Mouse (Mus musculus) yolk sac, embryonic 10.5 days (tissue): Measurements from ENCODE around the gene Kif5c.

Experiments
- DNase-seq: peaks from one replicate; pipeline ENCODE4 v3.0.0-alpha.2; 2017; ENCODE audit warnings: low spot score

The Kif5c gene

GRCm38 (mm10) chr2:49788643-49789042, 169.5 kb downstream of the Kif5c start:
- no peak for DNase-seq

GRCm38 (mm10) chr2:49789078-49789477, 170.0 kb downstream of the Kif5c start:
- no peak for DNase-seq

DNA sequence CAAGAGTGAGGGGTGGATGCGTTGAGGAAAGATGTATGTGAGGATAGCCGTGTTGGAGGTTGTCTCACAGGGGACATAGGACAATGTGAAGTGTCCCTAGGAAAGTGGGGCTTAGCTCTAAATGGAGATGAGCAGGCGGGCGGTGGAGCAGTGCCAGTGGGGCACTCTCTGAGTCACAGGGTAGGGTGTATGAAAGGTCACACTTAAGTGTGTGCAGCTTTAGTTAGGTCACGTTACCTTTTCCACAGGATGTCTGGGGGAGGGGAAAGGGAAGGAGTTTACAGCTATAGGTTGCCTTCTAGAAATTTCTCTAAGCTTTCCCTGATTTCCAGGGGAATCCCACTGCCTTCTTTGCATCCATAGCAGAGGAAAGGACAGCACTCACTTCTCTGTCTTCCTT, 170.4 kb downstream of the Kif5c start:
- DNase-seq, result no peak

GRCm38 (mm10) chr2:49797444-49798143, 178.5 kb downstream of the Kif5c start:
- no peak for DNase-seq

GRCm38 (mm10) chr2:49804448-49804847, 185.3 kb downstream of the Kif5c start:
- no peak for DNase-seq

GRCm38 (mm10) chr2:49805736-49806371, 186.8 kb downstream of the Kif5c start:
- DNase-seq, result no peak

- no peak for DNase-seq
Observed at GRCm38 (mm10) chr2:49809496-49809895, 190.4 kb downstream of the Kif5c start.

- DNase-seq, result no peak
Observed at GRCm38 (mm10) chr2:49811420-49811819, 192.3 kb downstream of the Kif5c start.

GRCm38 (mm10) chr2:49811871-49812363, 192.8 kb downstream of the Kif5c start:
- DNase-seq, result no peak

GRCm38 (mm10) chr2:49813151-49813550, 194.1 kb downstream of the Kif5c start:
- DNase-seq, result no peak

DNA sequence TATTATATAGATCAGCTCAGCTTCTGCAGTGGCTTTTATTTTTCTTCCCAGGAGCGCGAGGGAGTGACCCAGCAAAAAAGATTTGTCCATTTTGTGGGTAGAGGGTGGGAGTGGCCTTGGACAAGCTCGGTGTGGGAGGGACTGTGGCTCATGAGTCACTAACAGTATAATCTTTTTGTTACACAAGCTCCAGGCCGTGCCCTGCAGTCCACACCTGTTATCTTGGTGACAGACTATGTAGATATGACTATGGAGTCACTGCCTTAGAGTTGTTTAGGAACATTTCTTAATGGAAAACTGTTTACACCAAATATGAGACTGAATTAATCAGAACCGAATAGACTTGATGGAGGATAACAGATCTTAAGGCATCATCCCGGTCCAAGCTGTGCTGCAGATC, 194.9 kb downstream of the Kif5c start:
- DNase-seq, result no peak

- DNase-seq, result no peak
Observed at GRCm38 (mm10) chr2:49815696-49816320, 196.7 kb downstream of the Kif5c start.

GRCm38 (mm10) chr2:49816549-49816948, 197.5 kb downstream of the Kif5c start:
- DNase-seq, result no peak

- no peak for DNase-seq
Observed at GRCm38 (mm10) chr2:49817151-49817550, 198.1 kb downstream of the Kif5c start.

GRCm38 (mm10) chr2:49818126-49818525, 199.0 kb downstream of the Kif5c start:
- no peak for DNase-seq

DNA sequence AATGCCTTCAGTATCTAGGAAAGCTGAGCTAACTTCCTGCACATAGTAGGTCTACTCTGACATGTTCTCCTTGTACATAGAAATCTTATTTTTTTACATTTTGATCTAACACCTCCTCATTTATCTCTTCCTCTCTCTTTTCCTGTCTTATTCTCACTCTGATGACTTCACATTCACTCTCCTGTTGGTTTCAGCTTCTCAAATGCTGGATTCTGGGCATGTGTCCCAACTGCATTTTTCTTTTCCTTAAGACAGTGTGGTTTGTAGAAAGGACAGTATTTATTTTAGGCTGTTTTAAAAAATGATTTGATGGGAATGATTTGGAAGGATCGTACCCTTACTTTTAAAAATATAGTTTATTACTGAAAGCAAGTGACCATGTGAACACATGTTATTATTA, 203.2 kb downstream of the Kif5c start:
- DNase-seq, result no peak
